Mouse (Mus musculus) kidney, postnatal 4 days (tissue): ENCODE measurements at regions not wholly inside any gene's neighbourhood (a gene's known extent, or its start where the extent isn't known, plus 50 kb on each side); places are given as distances from the start of the nearest gene placed in this dataset.
"Not testable (repeated sequence)": the region's sequence is repeated elsewhere in the genome, so short reads cannot be mapped to it uniquely, and the experiment has no call there.

ENCODE experiments used
- DNase-seq, 2 experiments: peaks; one replicate each; pipeline ENCODE4 v3.0.0; 2021; ENCODE audit warnings: mixed read lengths in 2 of 2

- DNase-seq = not testable (repeated sequence)
Observed at GRCm38 (mm10) chr17:82922986-82923385, 292.1 kb upstream of the Pkdcc start.

GRCm38 (mm10) chr17:82925751-82926150, 289.3 kb upstream of the Pkdcc start:
- no peak for DNase-seq

- no peak for DNase-seq
Observed at GRCm38 (mm10) chr17:82927681-82928080, 287.4 kb upstream of the Pkdcc start.

GRCm38 (mm10) chr17:82929511-82929910, 285.6 kb upstream of the Pkdcc start:
- no peak for DNase-seq

- DNase-seq = no peak
Observed at GRCm38 (mm10) chr17:82930738-82931137, 284.4 kb upstream of the Pkdcc start.

- DNase-seq = no peak
Observed at GRCm38 (mm10) chr17:82931476-82931875, 283.6 kb upstream of the Pkdcc start.

GRCm38 (mm10) chr17:82936836-82937235, 278.3 kb upstream of the Pkdcc start:
- DNase-seq = no peak

- DNase-seq = no peak
Observed at GRCm38 (mm10) chr17:82946083-82946482, 269.0 kb upstream of the Pkdcc start.

GRCm38 (mm10) chr17:82949794-82950193, 265.3 kb upstream of the Pkdcc start:
- DNase-seq = no peak

GRCm38 (mm10) chr17:82950268-82950667, 264.8 kb upstream of the Pkdcc start:
- DNase-seq = no peak

GRCm38 (mm10) chr17:82957409-82957808, 257.7 kb upstream of the Pkdcc start:
- peak in 1 of 2 experiments; percentile 26 for DNase-seq

GRCm38 (mm10) chr17:82963374-82963773, 251.7 kb upstream of the Pkdcc start:
- no peak for DNase-seq

- DNase-seq = peak; percentile 22 to 25
Observed at GRCm38 (mm10) chr17:82999710-83000109, 215.4 kb upstream of the Pkdcc start.

GRCm38 (mm10) chr17:83000411-83000810, 214.7 kb upstream of the Pkdcc start:
- no peak for DNase-seq

GRCm38 (mm10) chr17:83001567-83001966, 213.5 kb upstream of the Pkdcc start:
- no peak for DNase-seq

GRCm38 (mm10) chr17:83010845-83011244, 204.2 kb upstream of the Pkdcc start:
- DNase-seq = no peak

GRCm38 (mm10) chr17:83015656-83016055, 199.4 kb upstream of the Pkdcc start:
- DNase-seq = no peak

GRCm38 (mm10) chr17:83016936-83017335, 198.2 kb upstream of the Pkdcc start:
- no peak for DNase-seq

GRCm38 (mm10) chr17:83019267-83019666, 195.8 kb upstream of the Pkdcc start:
- no peak for DNase-seq

GRCm38 (mm10) chr17:83020576-83020975, 194.5 kb upstream of the Pkdcc start:
- DNase-seq = peak; percentile 86 to 91

- peak; percentile 90 to 93 for DNase-seq
Observed at GRCm38 (mm10) chr17:83025340-83025816, 189.7 kb upstream of the Pkdcc start.

GRCm38 (mm10) chr17:83034914-83035573, 180.0 kb upstream of the Pkdcc start:
- peak; percentile 56 to 75 for DNase-seq

GRCm38 (mm10) chr17:83035574-83035918, 179.5 kb upstream of the Pkdcc start:
- no peak for DNase-seq

GRCm38 (mm10) chr17:83039563-83039962, 175.5 kb upstream of the Pkdcc start:
- DNase-seq = no peak

GRCm38 (mm10) chr17:83044515-83044914, 170.6 kb upstream of the Pkdcc start:
- no peak for DNase-seq
